Comparison of ENCODE assay signal across 9 mouse cellular contexts in the genomic region with DNA sequence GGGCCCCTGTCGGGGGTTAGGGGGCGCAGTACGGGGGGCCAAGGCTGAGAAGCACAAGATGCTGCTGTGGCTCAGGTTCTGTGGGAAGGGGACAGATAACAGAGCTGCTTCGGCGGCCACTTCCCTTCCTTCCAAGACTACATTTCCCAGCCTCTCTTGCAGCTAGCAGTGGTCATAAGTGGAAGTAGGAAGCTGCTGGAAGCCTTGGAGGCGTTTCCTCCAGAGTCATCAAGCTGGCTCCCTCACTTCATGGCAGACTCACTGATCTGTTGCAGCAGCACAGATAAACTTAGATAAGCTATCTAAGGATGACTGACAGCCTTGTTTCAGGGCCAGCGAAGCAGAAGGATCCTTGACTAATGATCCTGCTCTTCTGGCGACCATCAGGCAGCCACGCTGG.
DNase-seq lines count a peak whose midpoint lies in the region; ATAC-seq lines count a peak whose summit lies in the region.
"Had no signal": no experiment of that assay in that cellular context is flagged by ENCODE, and none has a peak within 500 bp of the region (broad histone marks: within the 10 kb centered on the region; RNA-seq: fewer than 3 reads in every experiment).

No protein-coding gene starts in this region.

- H3K4me3 ChIP-seq in hindbrain, embryonic 13.5 days: no peak overlapping the region
- H3K4me3 ChIP-seq in hindbrain, embryonic 12.5 days: no peak overlapping the region
- H3K4me3 ChIP-seq in heart, embryonic 13.5 days: peak overlapping the region; percentile 23; the same call in 1 of the 2 replicates
- no peak overlapping the region for H3K4me3 ChIP-seq in midbrain, embryonic 12.5 days
- H3K4me3 ChIP-seq: embryonic facial prominence, embryonic 13.5 days had no signal

- DNase-seq in adrenal gland, postnatal 36 days: peak; percentile 59 to 64
- no peak for DNase-seq in cerebellum, adult 8-10 months
- no peak for DNase-seq in layer of hippocampus, adult 8-10 months (ENCODE audit: low spot score in 2 of 2)
- no peak for DNase-seq in spleen, postnatal 36 days (ENCODE audit: low spot score in 2 of 2)

- H3K4me1 ChIP-seq in hindbrain, embryonic 13.5 days (replicated peaks): peaks cover 42% of the 10 kb centered on the region
- peaks cover 22% of the 10 kb centered on the region; the same call in 1 of the 2 replicates for H3K4me1 ChIP-seq in hindbrain, embryonic 12.5 days
- H3K4me1 ChIP-seq in heart, embryonic 13.5 days: peaks cover 17% of the 10 kb centered on the region
- peaks cover 16% of the 10 kb centered on the region for H3K4me1 ChIP-seq in midbrain, embryonic 12.5 days

- no peaks in the 10 kb centered on the region for H3K9me3 ChIP-seq in hindbrain, embryonic 13.5 days
- no peaks in the 10 kb centered on the region for H3K9me3 ChIP-seq in hindbrain, embryonic 12.5 days (replicated peaks)
- H3K9me3 ChIP-seq in heart, embryonic 13.5 days: peaks cover 4% of the 10 kb centered on the region; the same call in 1 of the 2 replicates
- no peaks in the 10 kb centered on the region for H3K9me3 ChIP-seq in midbrain, embryonic 12.5 days
- H3K9me3 ChIP-seq: embryonic facial prominence, embryonic 13.5 days had no signal

- no peaks in the 10 kb centered on the region for H3K36me3 ChIP-seq in hindbrain, embryonic 13.5 days
- no peaks in the 10 kb centered on the region for H3K36me3 ChIP-seq in hindbrain, embryonic 12.5 days
- no peaks in the 10 kb centered on the region for H3K36me3 ChIP-seq in heart, embryonic 13.5 days
- no peaks in the 10 kb centered on the region for H3K36me3 ChIP-seq in midbrain, embryonic 12.5 days
- H3K36me3 ChIP-seq: embryonic facial prominence, embryonic 13.5 days had no signal

- WGBS in hindbrain, embryonic 13.5 days: 64% methylated on average over 9 of the region's 9 CpGs
- WGBS in hindbrain, embryonic 12.5 days: 70% methylated on average over 9 of the region's 9 CpGs
- 36% methylated on average over 9 of the region's 9 CpGs for WGBS in heart, embryonic 13.5 days
- WGBS in midbrain, embryonic 12.5 days: 35% methylated on average over 9 of the region's 9 CpGs

- H3K27ac ChIP-seq in hindbrain, embryonic 13.5 days: 0 out of 2 replicates have a peak overlapping the region, but pooled peaks have one; percentile 40
- H3K27ac ChIP-seq in hindbrain, embryonic 12.5 days: no peak overlapping the region
- no peak overlapping the region for H3K27ac ChIP-seq in heart, embryonic 13.5 days (replicated peaks)
- no peak overlapping the region for H3K27ac ChIP-seq in midbrain, embryonic 12.5 days (replicated peaks)
- H3K27ac ChIP-seq: embryonic facial prominence, embryonic 13.5 days had no signal

- no peaks in the 10 kb centered on the region for H3K27me3 ChIP-seq in hindbrain, embryonic 13.5 days
- no peaks in the 10 kb centered on the region for H3K27me3 ChIP-seq in hindbrain, embryonic 12.5 days
- H3K27me3 ChIP-seq in heart, embryonic 13.5 days (replicated peaks): peaks cover 97% of the 10 kb centered on the region
- H3K27me3 ChIP-seq in midbrain, embryonic 12.5 days: peaks cover 18% of the 10 kb centered on the region
- H3K27me3 ChIP-seq: embryonic facial prominence, embryonic 13.5 days had no signal

- H3K9ac ChIP-seq in hindbrain, embryonic 13.5 days: no peak overlapping the region
- no peak overlapping the region for H3K9ac ChIP-seq in hindbrain, embryonic 12.5 days
- no peak overlapping the region for H3K9ac ChIP-seq in heart, embryonic 13.5 days
- no peak overlapping the region for H3K9ac ChIP-seq in midbrain, embryonic 12.5 days (replicated peaks)
- H3K9ac ChIP-seq: embryonic facial prominence, embryonic 13.5 days had no signal

- H3K4me2 ChIP-seq in hindbrain, embryonic 13.5 days: no peak overlapping the region
- H3K4me2 ChIP-seq in hindbrain, embryonic 12.5 days (replicated peaks): no peak overlapping the region
- peak overlapping the region; percentile 47 for H3K4me2 ChIP-seq in heart, embryonic 13.5 days
- 0 out of 2 replicates have a peak overlapping the region, but pooled peaks have one; percentile 17 for H3K4me2 ChIP-seq in midbrain, embryonic 12.5 days (replicated peaks)
- H3K4me2 ChIP-seq: embryonic facial prominence, embryonic 13.5 days had no signal

- ATAC-seq in hindbrain, embryonic 13.5 days (ENCODE audit: low FRiP score): no peak
- no peak for ATAC-seq in hindbrain, embryonic 12.5 days (ENCODE audit: low FRiP score)
- no peak for ATAC-seq in heart, embryonic 13.5 days (ENCODE audit: extremely low read depth, insufficient number of reproducible peaks, low FRiP score, low TSS enrichment)
- no peak for ATAC-seq in midbrain, embryonic 12.5 days (ENCODE audit: low FRiP score, low read depth)

Comparison
In these comparisons a context has a peak if more than half of its experiments do, and no peak if none do; other contexts are left out.
1. H3K4me2 ChIP-seq: peak in heart, embryonic 13.5 days (single experiment) and midbrain, embryonic 12.5 days (single experiment); none in hindbrain, embryonic 13.5 days (single experiment) and hindbrain, embryonic 12.5 days (single experiment).
2. DNase-seq: peak in adrenal gland, postnatal 36 days (2 of 2); none in cerebellum, adult 8-10 months (single experiment), layer of hippocampus, adult 8-10 months (0 of 2) and spleen, postnatal 36 days (0 of 2).